Mouse (Mus musculus) cerebellum, adult 11-12 months (tissue): ENCODE measurements around the gene Henmt1.

Experiments used
- DNase-seq: peaks from one replicate; pipeline ENCODE4 v3.0.0; 2022

The Henmt1 gene

GRCm38 (mm10) chr3:108939573-108939972 is at the start of gene Henmt1:
Gene Henmt1 (plus strand): TSS chr3:108939873.
- DNase-seq = no peak

GRCm38 (mm10) chr3:108889908-108890307 is 49.8 kb upstream of the Henmt1 start, which contains the start of gene Fndc7:
Gene Fndc7 (minus strand): TSS chr3:108890008.
- DNase-seq = no peak

- no peak for DNase-seq
Observed at GRCm38 (mm10) chr3:108892080-108892479, 47.6 kb upstream of the Henmt1 start.

GRCm38 (mm10) chr3:108892914-108893313 is 46.8 kb upstream of the Henmt1 start:
- no peak for DNase-seq

- no peak for DNase-seq
Observed at GRCm38 (mm10) chr3:108898640-108899039, 41.0 kb upstream of the Henmt1 start.

- DNase-seq = no peak
Observed at GRCm38 (mm10) chr3:108900147-108900546, 39.5 kb upstream of the Henmt1 start.

- DNase-seq = no peak
Observed at GRCm38 (mm10) chr3:108900681-108901080, 39.0 kb upstream of the Henmt1 start.

- DNase-seq = no peak
Observed at GRCm38 (mm10) chr3:108902038-108902437, 37.6 kb upstream of the Henmt1 start.

- no peak for DNase-seq
Observed at GRCm38 (mm10) chr3:108902934-108903333, 36.7 kb upstream of the Henmt1 start.

GRCm38 (mm10) chr3:108910303-108911080 is 29.2 kb upstream of the Henmt1 start:
- peak; percentile 89 for DNase-seq

- peak; percentile 76 for DNase-seq
Observed at GRCm38 (mm10) chr3:108911081-108911547, 28.6 kb upstream of the Henmt1 start.

- DNase-seq = peak; percentile 95
Observed at GRCm38 (mm10) chr3:108911548-108912413, 27.9 kb upstream of the Henmt1 start, which contains the start of gene Prpf38b. Gene Prpf38b (minus strand): TSS chr3:108911727.

- DNase-seq = peak; percentile 67
Observed at GRCm38 (mm10) chr3:108915999-108916398, 23.7 kb upstream of the Henmt1 start.

GRCm38 (mm10) chr3:108916857-108917256 is 22.8 kb upstream of the Henmt1 start:
- no peak for DNase-seq

- DNase-seq = no peak
Observed at GRCm38 (mm10) chr3:108917986-108918385, 21.7 kb upstream of the Henmt1 start.

- no peak for DNase-seq
Observed at GRCm38 (mm10) chr3:108918852-108919251, 20.8 kb upstream of the Henmt1 start.

GRCm38 (mm10) chr3:108920442-108921070 is 19.1 kb upstream of the Henmt1 start:
- no peak for DNase-seq

- DNase-seq = no peak
Observed at GRCm38 (mm10) chr3:108921822-108922221, 17.9 kb upstream of the Henmt1 start.

GRCm38 (mm10) chr3:108925677-108926076 is 14.0 kb upstream of the Henmt1 start:
- DNase-seq = no peak

GRCm38 (mm10) chr3:108926308-108926707 is 13.4 kb upstream of the Henmt1 start:
- DNase-seq = no peak

GRCm38 (mm10) chr3:108933557-108933956 is 6.1 kb upstream of the Henmt1 start:
- DNase-seq = no peak

GRCm38 (mm10) chr3:108938691-108939090 is 982 bp upstream of the Henmt1 start:
- no peak for DNase-seq

- DNase-seq = no peak
Observed at GRCm38 (mm10) chr3:108940001-108940633, 444 bp downstream of the Henmt1 start, which contains the start of gene Gm9857. Gene Gm9857 (minus strand): TSS chr3:108940445.
